Mouse (Mus musculus) liver, embryonic 14.5 days (tissue): ENCODE data around the gene Gm28035.

Source experiments
- CTCF ChIP-seq: IDR thresholded peaks from 2 replicates; pipeline ENCODE4 v1.5.1; 2016; ENCODE audit warnings: antibody characterized with exemption, low read depth, control low read depth
- EP300 ChIP-seq: IDR thresholded peaks from 2 replicates; pipeline ENCODE4 v1.6.1; 2016; ENCODE audit warnings: antibody characterized with exemption, low read depth

- TF ChIP-seq CTCF (no peak), EP300 (no peak)
Measured at GRCm38 (mm10) chr2:30239777-30240176, 590 bp upstream of the Gm28035 start.
